Mouse (Mus musculus) MEL (cell line): ENCODE results near the gene Sh3pxd2b. TPM values are rescaled to one million over a fixed set of nuclear protein-coding genes. Genes with fewer than 3 reads are reported as not detected.
A peak's percentile ranks its signal among the peaks of the same experiment; 100 is the strongest.

ENCODE experiments used
- DNase-seq: peaks from one replicate; pipeline ENCODE4 v3.0.0; 2011; ENCODE audit warnings: low read depth, low spot score
- H3K27ac ChIP-seq: 2 replicates; pipeline ENCODE4 v1.5.1; 2012; ENCODE audit warnings: low read depth, mild to moderate bottlenecking, control low read depth, low read length, moderate library complexity; ENCODE audit not compliant: control insufficient read depth
- H3K27me3 ChIP-seq, 2 experiments: fragments of 150-350 bp in 1 of 2; sonication (generic) in 1 of 2; 2 replicates each; pipeline ENCODE4 v1.6.1; 2012; ENCODE audit warnings: low read length in 2 of 2, mild to moderate bottlenecking in 2 of 2, improper control_type of control experiment in 1 of 2, moderate library complexity in 1 of 2; ENCODE audit not compliant: insufficient read depth in 2 of 2, control insufficient read depth in 1 of 2
- H3K36me3 ChIP-seq, 2 experiments: 2 replicates each; pipeline ENCODE4 v1.6.1; 2012 to 2014; ENCODE audit warnings: low read length in 2 of 2, improper control_type of control experiment in 1 of 2, inconsistent platforms in 1 of 2, mild to moderate bottlenecking in 1 of 2; ENCODE audit not compliant: insufficient read depth in 2 of 2, control insufficient read depth in 1 of 2
- H3K4me1 ChIP-seq, 2 experiments: fragments of 150-350 bp in 1 of 2; sonication (generic) in 1 of 2; 2 replicates each; pipeline ENCODE4 v1.6.1; 2012; ENCODE audit warnings: low read length in 2 of 2, improper control_type of control experiment in 1 of 2, mild to moderate bottlenecking in 1 of 2; ENCODE audit not compliant: insufficient read depth in 2 of 2, control insufficient read depth in 1 of 2
- H3K4me3 ChIP-seq, 2 experiments: fragments of 150-350 bp in 1 of 2; sonication (generic) in 1 of 2; 2 replicates each; pipeline ENCODE4 v1.5.1; 2012; ENCODE audit warnings: low read depth in 2 of 2, low read length in 2 of 2, mild to moderate bottlenecking in 2 of 2, moderate library complexity in 2 of 2, control low read depth in 1 of 2, improper control_type of control experiment in 1 of 2; ENCODE audit not compliant: control insufficient read depth in 1 of 2, insufficient read depth in 1 of 2
- H3K79me2 ChIP-seq: 2 replicates; pipeline ENCODE4 v1.6.1; 2012; ENCODE audit warnings: mild to moderate bottlenecking, low read length, moderate library complexity; ENCODE audit not compliant: control insufficient read depth, poor library complexity, insufficient read depth
- H3K9ac ChIP-seq: 2 replicates; pipeline ENCODE4 v1.6.1; 2012; ENCODE audit warnings: low read depth, mild to moderate bottlenecking, control low read depth, low read length, moderate library complexity; ENCODE audit not compliant: control insufficient read depth, poor library complexity, severe bottlenecking
- H3K9me3 ChIP-seq: fragments of 150-350 bp; sonication (generic); replicated peaks from 2 replicates; pipeline ENCODE4 v1.6.1; 2012; ENCODE audit warnings: mild to moderate bottlenecking, low read length, improper control_type of control experiment, moderate library complexity; ENCODE audit not compliant: insufficient read depth
- BHLHE40 ChIP-seq: IDR thresholded peaks from 2 replicates; pipeline ENCODE4 v1.6.1; 2012; ENCODE audit warnings: low read depth, mild to moderate bottlenecking, inconsistent platforms, low read length, improper control_type of control experiment, borderline replicate concordance
- CHD2 ChIP-seq: IDR thresholded peaks from 2 replicates; pipeline ENCODE4 v1.6.1; 2011; ENCODE audit warnings: low read length, improper control_type of control experiment
- CTCF ChIP-seq, 3 experiments: IDR thresholded peaks in 2 of 3; conservative IDR thresholded peaks in 1 of 3; 2 replicates each; pipeline ENCODE4 v1.5.1; 2011 to 2012; ENCODE audit warnings: low read length in 3 of 3, low read depth in 2 of 3, mild to moderate bottlenecking in 2 of 3, improper control_type of control experiment in 1 of 3, inconsistent platforms in 1 of 3, mixed read lengths in 1 of 3, moderate library complexity in 1 of 3; ENCODE audit not compliant: control insufficient read depth in 1 of 3, insufficient read depth in 1 of 3, poor library complexity in 1 of 3, severe bottlenecking in 1 of 3
- E2F4 ChIP-seq: IDR thresholded peaks from 2 replicates; pipeline ENCODE4 v1.6.1; 2011; ENCODE audit warnings: low read depth, low read length, improper control_type of control experiment, borderline replicate concordance
- EP300 ChIP-seq, 2 experiments: IDR thresholded peaks; 2 replicates each; pipeline ENCODE4 v1.6.1; 2011; ENCODE audit warnings: improper control_type of control experiment in 2 of 2, low read length in 2 of 2, low read depth in 1 of 2, mild to moderate bottlenecking in 1 of 2
- ETS1 ChIP-seq: IDR thresholded peaks from 2 replicates; pipeline ENCODE4 v1.6.1; 2012; ENCODE audit warnings: low read depth, mild to moderate bottlenecking, inconsistent platforms, low read length, improper control_type of control experiment, moderate library complexity
- GATA1 ChIP-seq: IDR thresholded peaks from 2 replicates; pipeline ENCODE4 v1.6.1; 2011; ENCODE audit warnings: low read depth, low read length, improper control_type of control experiment
- HCFC1 ChIP-seq: IDR thresholded peaks from 2 replicates; pipeline ENCODE4 v1.6.1; 2012; ENCODE audit warnings: low read depth, mild to moderate bottlenecking, inconsistent platforms, low read length, improper control_type of control experiment, moderate library complexity
- JUND ChIP-seq: IDR thresholded peaks from 2 replicates; pipeline ENCODE4 v1.6.1; 2011; ENCODE audit warnings: low read depth, mild to moderate bottlenecking, improper control_type of control experiment, low read length
- KAT2A ChIP-seq: conservative IDR thresholded peaks from 2 replicates; pipeline ENCODE4 v1.6.1; 2012; ENCODE audit warnings: low read depth, low read length, improper control_type of control experiment, inconsistent platforms
- MAX ChIP-seq: IDR thresholded peaks from 2 replicates; pipeline ENCODE4 v1.6.1; 2011; ENCODE audit warnings: low read length, improper control_type of control experiment
- MAZ ChIP-seq: IDR thresholded peaks from 2 replicates; pipeline ENCODE4 v1.6.1; 2012; ENCODE audit warnings: low read depth, mild to moderate bottlenecking, inconsistent platforms, low read length, improper control_type of control experiment
- MEF2A ChIP-seq: IDR thresholded peaks from 2 replicates; pipeline ENCODE4 v1.6.1; 2014; ENCODE audit warnings: low read depth, mild to moderate bottlenecking, inconsistent platforms, low read length, improper control_type of control experiment; ENCODE audit not compliant: poor library complexity, insufficient replicate concordance, severe bottlenecking; ENCODE audit errors: extremely low read depth
- MXI1 ChIP-seq: IDR thresholded peaks from 2 replicates; pipeline ENCODE4 v1.6.1; 2011; ENCODE audit warnings: mild to moderate bottlenecking, low read depth, low read length, improper control_type of control experiment
- MYB ChIP-seq: IDR thresholded peaks from 2 replicates; pipeline ENCODE4 v1.6.1; 2011; ENCODE audit warnings: mild to moderate bottlenecking, low read depth, low read length, improper control_type of control experiment
- NELFE ChIP-seq: IDR thresholded peaks from 2 replicates; pipeline ENCODE4 v1.6.1; 2011; ENCODE audit warnings: low read depth, low read length, improper control_type of control experiment
- NRF1 ChIP-seq: IDR thresholded peaks from 2 replicates; pipeline ENCODE4 v1.6.1; 2014; ENCODE audit warnings: low read depth, mild to moderate bottlenecking, inconsistent platforms, low read length, improper control_type of control experiment, moderate library complexity; ENCODE audit not compliant: poor library complexity, insufficient read depth, severe bottlenecking
- RAD21 ChIP-seq: IDR thresholded peaks from 2 replicates; pipeline ENCODE4 v1.6.1; 2011; ENCODE audit warnings: mild to moderate bottlenecking, low read depth, low read length, improper control_type of control experiment
- RCOR1 ChIP-seq: IDR thresholded peaks from 2 replicates; pipeline ENCODE4 v1.6.1; 2012; ENCODE audit warnings: low read depth, mild to moderate bottlenecking, inconsistent platforms, low read length, improper control_type of control experiment
- SIN3A ChIP-seq: IDR thresholded peaks from 2 replicates; pipeline ENCODE4 v1.6.1; 2012; ENCODE audit warnings: low read length, improper control_type of control experiment, inconsistent platforms
- SMC3 ChIP-seq: IDR thresholded peaks from 2 replicates; pipeline ENCODE4 v1.6.1; 2011; ENCODE audit warnings: low read depth, low read length, improper control_type of control experiment
- TAL1 ChIP-seq: IDR thresholded peaks from 2 replicates; pipeline ENCODE4 v1.6.1; 2012; ENCODE audit warnings: mild to moderate bottlenecking, inconsistent platforms, low read length, moderate library complexity, mixed read lengths
- USF2 ChIP-seq, 2 experiments: IDR thresholded peaks; 2 replicates each; pipeline ENCODE4 v1.6.1; 2011 to 2012; ENCODE audit warnings: improper control_type of control experiment in 2 of 2, low read length in 2 of 2, borderline replicate concordance in 1 of 2, inconsistent platforms in 1 of 2, low read depth in 1 of 2, mild to moderate bottlenecking in 1 of 2; ENCODE audit not compliant: insufficient read depth in 1 of 2
- ZC3H11A ChIP-seq: IDR thresholded peaks from 2 replicates; pipeline ENCODE4 v1.6.1; 2012; ENCODE audit warnings: low read depth, mild to moderate bottlenecking, inconsistent platforms, low read length, improper control_type of control experiment
- ZKSCAN1 ChIP-seq: IDR thresholded peaks from 2 replicates; pipeline ENCODE4 v1.6.1; 2012; ENCODE audit warnings: low read depth, mild to moderate bottlenecking, inconsistent platforms, low read length, improper control_type of control experiment, moderate library complexity
- ZNF384 ChIP-seq: IDR thresholded peaks from 2 replicates; pipeline ENCODE4 v1.6.1; 2012; ENCODE audit warnings: low read depth, mild to moderate bottlenecking, inconsistent platforms, low read length, improper control_type of control experiment
- polyA plus RNA-seq, 2 experiments: library from polyadenylated mRNA; stranded (reverse) in 1 of 2; unstranded in 1 of 2; fragments of >175 nt in 1 of 2; fragments of >200 nt in 1 of 2; gene quantifications; 2 replicates each; pipeline versions ENCODE4 v1.2.1 to v1.2.4; 2012; ENCODE audit warnings: low replicate concordance in 2 of 2, low read depth in 1 of 2; ENCODE audit not compliant: insufficient read length in 2 of 2, insufficient read depth in 1 of 2, missing spikeins in 1 of 2
- total RNA-seq: library from RNA; depleted of rRNA; stranded (reverse); fragments of 300-350 nt; gene quantifications from 2 replicates; pipeline ENCODE4 v1.2.3, GENCODE M21; 2012

Sh3pxd2b gene
- total and polyA plus RNA-seq, 3 experiments: 9.6 to 17.0 TPM; not detected in 1

GRCm38 (mm10) chr11:32445135-32445534, 97.5 kb downstream of the Sh3pxd2b start:
- peaks cover 1 to 4% of the 10 kb centered on the region in 2 experiments; a peak in 2 of 4 replicates for H3K4me1 ChIP-seq
- peaks cover 0 to 10% of the 10 kb centered on the region in 2 experiments; a peak in 2 of 4 replicates for H3K36me3 ChIP-seq
- TF ChIP-seq ZNF384: peak; percentile 76
- peak in 1 of 3 experiments; percentile 23; a peak in 1 of 6 replicates for TF ChIP-seq CTCF (IDR thresholded peaks at IDR 0.05 in 2 of 3, conservative IDR thresholded peaks at IDR 0.05 in 1 of 3; ENCODE audit: control insufficient read depth in 1 of 3, insufficient read depth in 1 of 3, low read depth in 2 of 3, low read length in 3 of 3, poor library complexity in 1 of 3, severe bottlenecking in 1 of 3)
- TF ChIP-seq MXI1: no peak
- DNase-seq: no peak
- no peaks in the 10 kb centered on the region for H3K9me3 ChIP-seq
- H3K27me3 ChIP-seq: no peaks in the 10 kb centered on the region
- H3K79me2 ChIP-seq: no peaks in the 10 kb centered on the region
- H3K9ac ChIP-seq: no peak overlapping the region
- no peak overlapping the region for H3K27ac ChIP-seq
- no peak overlapping the region for H3K4me3 ChIP-seq

GRCm38 (mm10) chr11:32445637-32446226, 98.1 kb downstream of the Sh3pxd2b start:
- Histone ChIP-seq H3K36me3 (peaks cover 0 to 10% of the 10 kb centered on the region in 2 experiments; a peak in 2 of 4 replicates), H3K4me1 (peaks cover 1 to 4% of the 10 kb centered on the region in 2 experiments; a peak in 2 of 4 replicates), H3K4me3 (no peak overlapping the region), H3K27ac (no peak overlapping the region), H3K9ac (no peak overlapping the region), H3K27me3 (no peaks in the 10 kb centered on the region), H3K9me3 (no peaks in the 10 kb centered on the region), H3K79me2 (no peaks in the 10 kb centered on the region)
- DNase-seq: peak; percentile 66
- TF ChIP-seq EP300 (IDR thresholded peaks at IDR 0.05; ENCODE audit: low read depth in 1 of 2, low read length in 2 of 2): peak; percentile 32 to 47; a peak in 3 of 4 replicates
- TF ChIP-seq ZKSCAN1: no peak
- no peak for TF ChIP-seq E2F4
- TF ChIP-seq BHLHE40: no peak
- no peak for TF ChIP-seq MEF2A
- TF ChIP-seq NRF1: no peak
- TF ChIP-seq RAD21: no peak
- TF ChIP-seq MYB: no peak
- peak; percentile 42 for TF ChIP-seq TAL1
- TF ChIP-seq SIN3A: no peak
- no peak for TF ChIP-seq KAT2A
- TF ChIP-seq CHD2: no peak
- no peak for TF ChIP-seq SMC3
- no peak for TF ChIP-seq JUND
- no peak for TF ChIP-seq MAZ
- TF ChIP-seq ZC3H11A: no peak
- no peak for TF ChIP-seq USF2 (IDR thresholded peaks at IDR 0.05; ENCODE audit: borderline replicate concordance in 1 of 2, insufficient read depth in 1 of 2, low read depth in 1 of 2, low read length in 2 of 2)
- peak; percentile 30; the same call in 1 of the 2 replicates for TF ChIP-seq GATA1
- TF ChIP-seq ETS1: no peak
- no peak for TF ChIP-seq RCOR1
- TF ChIP-seq HCFC1: no peak
- no peak for TF ChIP-seq CTCF (IDR thresholded peaks at IDR 0.05 in 2 of 3, conservative IDR thresholded peaks at IDR 0.05 in 1 of 3; ENCODE audit: control insufficient read depth in 1 of 3, insufficient read depth in 1 of 3, low read depth in 2 of 3, low read length in 3 of 3, poor library complexity in 1 of 3, severe bottlenecking in 1 of 3)
- no peak for TF ChIP-seq NELFE
- no peak for TF ChIP-seq ZNF384
- no peak for TF ChIP-seq MAX
